Mouse (Mus musculus) heart, embryonic 15.5 days (tissue): ENCODE data around the gene Fnbp1l. TPM values are rescaled to one million over a fixed set of nuclear protein-coding genes. Genes with fewer than 3 reads are reported as not detected.
A peak's percentile ranks its signal among the peaks of the same experiment; 100 is the strongest.

Experiments used
- ATAC-seq: fragments of 200-750 bp; cut with Nextera tagmentation; replicated peaks from 2 replicates; pipeline ENCODE4 v1.8.0; 2017; ENCODE audit warnings: low read depth, moderate TSS enrichment; ENCODE audit not compliant: insufficient number of reproducible peaks, insufficient read depth, low FRiP score
- H3K27ac ChIP-seq: fragments of 300-500 bp; sonication (generic); 2 replicates; pipeline ENCODE4 v1.5.1; 2015; ENCODE audit warnings: mild to moderate bottlenecking, inconsistent platforms
- H3K27me3 ChIP-seq: fragments of 300-500 bp; sonication (generic); 2 replicates; pipeline ENCODE4 v1.6.1; 2015; ENCODE audit warnings: inconsistent platforms
- H3K36me3 ChIP-seq: fragments of 300-500 bp; sonication (generic); 2 replicates; pipeline ENCODE4 v1.6.1; 2015; ENCODE audit warnings: mild to moderate bottlenecking, inconsistent platforms
- H3K4me1 ChIP-seq: fragments of 300-500 bp; sonication (generic); replicated peaks from 2 replicates; pipeline ENCODE4 v1.6.1; 2015; ENCODE audit warnings: inconsistent platforms
- H3K4me2 ChIP-seq: fragments of 300-500 bp; sonication (generic); 2 replicates; pipeline ENCODE4 v1.6.1; 2015; ENCODE audit warnings: inconsistent platforms, mild to moderate bottlenecking, moderate library complexity
- H3K4me3 ChIP-seq: fragments of 300-500 bp; sonication (generic); 2 replicates; pipeline ENCODE4 v1.5.1; 2015; ENCODE audit warnings: mild to moderate bottlenecking, inconsistent platforms
- H3K9ac ChIP-seq: fragments of 300-500 bp; sonication (generic); 2 replicates; pipeline ENCODE4 v1.6.1; 2015; ENCODE audit warnings: mild to moderate bottlenecking, inconsistent platforms
- H3K9me3 ChIP-seq: fragments of 300-500 bp; sonication (generic); replicated peaks from 2 replicates; pipeline ENCODE4 v1.6.1; 2016; ENCODE audit warnings: inconsistent platforms
- WGBS: fragments of 180-500 bp; shearing (Covaris S2); methylation state at CpG from one replicate; pipeline ENCODE4 v1.1.7; 2015; ENCODE audit warnings: mixed read lengths; 5-methylcytosine and 5-hydroxymethylcytosine counted together
- polyA plus RNA-seq: library from polyadenylated mRNA; unstranded; fragments of >200 nt; fragmentation: Nextera tagmentation; extraction: Ambion mirVana; gene quantifications from 2 replicates; pipeline ENCODE4 v1.2.1, GENCODE M21; 2015

The Fnbp1l gene
- polyA plus RNA-seq, 1 experiment from 2014 or later, result 24.1 TPM

DNA sequence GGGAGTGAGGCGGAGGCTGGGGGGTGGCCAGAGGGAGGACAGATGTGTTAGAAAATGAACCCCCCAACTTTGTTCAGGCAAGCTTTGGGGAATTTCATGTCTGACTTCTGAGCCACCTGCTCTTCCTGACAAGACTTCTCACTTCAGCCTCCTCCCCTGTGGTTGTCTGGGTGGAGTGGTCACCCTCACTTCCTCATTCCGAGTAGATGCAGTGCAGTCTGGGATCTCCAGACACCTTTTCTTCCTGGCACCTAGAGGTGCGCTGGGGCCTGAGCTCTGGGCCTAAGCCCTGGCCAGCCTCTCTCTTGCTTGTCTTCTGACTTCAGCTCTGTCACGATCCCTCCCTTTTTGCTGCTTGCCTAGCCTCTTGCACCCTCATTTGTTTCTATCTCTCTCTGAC lies 98.6 kb downstream of the Fnbp1l start:
- Histone ChIP-seq H3K4me1 (peaks cover 28% of the 10 kb centered on the region), H3K4me3 (no peak overlapping the region), H3K27me3 (no peaks in the 10 kb centered on the region), H3K9ac (no peak overlapping the region), H3K27ac (no peak overlapping the region), H3K4me2 (no peak overlapping the region), H3K36me3 (no peaks in the 10 kb centered on the region), H3K9me3 (no peaks in the 10 kb centered on the region)
- WGBS, result 79% methylated on average over 4 of the region's 4 CpGs
- no peak for ATAC-seq

DNA sequence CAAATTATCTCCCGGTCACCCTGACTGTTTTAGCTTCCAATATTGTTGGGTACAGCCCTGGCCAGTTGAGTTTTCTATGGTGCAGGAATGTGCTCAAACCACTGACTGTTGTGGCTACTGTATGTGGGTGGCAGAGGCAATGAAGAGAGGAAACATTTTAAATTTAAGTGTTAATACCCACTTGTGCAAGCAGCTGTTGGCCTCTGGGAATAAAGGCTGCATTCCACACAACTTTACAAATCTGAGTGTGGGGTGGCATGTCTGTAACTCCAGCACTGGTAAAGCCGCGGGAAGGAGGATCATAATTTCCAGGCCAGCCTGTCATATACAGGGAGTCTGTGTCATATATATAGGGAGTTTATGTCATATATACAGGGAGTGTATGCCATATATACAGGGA lies 99.2 kb downstream of the Fnbp1l start:
- Histone ChIP-seq H3K27ac (no peak overlapping the region), H3K4me2 (no peak overlapping the region), H3K4me3 (no peak overlapping the region), H3K36me3 (no peaks in the 10 kb centered on the region), H3K4me1 (peaks cover 33% of the 10 kb centered on the region), H3K27me3 (no peaks in the 10 kb centered on the region), H3K9ac (no peak overlapping the region), H3K9me3 (no peaks in the 10 kb centered on the region)
- ATAC-seq, result no peak
- 83% methylated on average over 3 of the region's 3 CpGs for WGBS

GRCm38 (mm10) chr3:122519082-122519481 lies 100.4 kb downstream of the Fnbp1l start:
- no peak overlapping the region for H3K27ac ChIP-seq
- H3K4me2 ChIP-seq, result no peak overlapping the region
- H3K4me1 ChIP-seq, result peaks cover 38% of the 10 kb centered on the region
- ATAC-seq, result no peak
- 41% methylated on average over 13 of the region's 13 CpGs for WGBS
- H3K9me3 ChIP-seq, result no peaks in the 10 kb centered on the region
- H3K4me3 ChIP-seq, result no peak overlapping the region
- no peaks in the 10 kb centered on the region for H3K36me3 ChIP-seq
- no peak overlapping the region for H3K9ac ChIP-seq
- no peaks in the 10 kb centered on the region for H3K27me3 ChIP-seq

- peak; percentile 34; the same call in 1 of the 2 replicates for ATAC-seq
- Histone ChIP-seq H3K36me3 (no peaks in the 10 kb centered on the region), H3K4me3 (no peak overlapping the region), H3K27me3 (no peaks in the 10 kb centered on the region), H3K4me1 (peaks cover 38% of the 10 kb centered on the region), H3K4me2 (no peak overlapping the region), H3K9me3 (no peaks in the 10 kb centered on the region), H3K9ac (no peak overlapping the region), H3K27ac (no peak overlapping the region)
- WGBS, result 40% methylated on average over 9 of the region's 9 CpGs
These were observed 101.2 kb downstream of the Fnbp1l start for GRCm38 (mm10) chr3:122518231-122518736.

DNA sequence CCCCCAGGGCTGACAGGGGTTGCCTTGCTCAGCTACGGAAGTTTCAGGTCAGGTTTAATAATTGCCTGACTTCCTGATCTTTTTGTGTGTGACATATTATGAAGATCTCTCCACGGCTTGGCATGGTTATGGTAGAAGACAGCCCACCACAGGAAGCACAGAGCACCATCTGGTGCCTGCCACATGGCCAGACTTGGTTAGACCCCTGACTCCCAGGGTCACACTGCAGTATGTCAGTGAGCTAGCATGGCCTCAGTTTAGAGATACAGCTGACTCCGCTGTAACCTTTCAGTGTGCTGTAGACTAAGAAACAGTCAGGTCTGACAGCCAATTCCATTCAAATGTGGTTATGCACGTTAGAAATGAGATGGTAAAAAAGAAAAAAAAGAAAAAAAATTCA lies 101.8 kb downstream of the Fnbp1l start:
- Histone ChIP-seq H3K9ac (no peak overlapping the region), H3K4me1 (peaks cover 38% of the 10 kb centered on the region), H3K27me3 (no peaks in the 10 kb centered on the region), H3K4me2 (no peak overlapping the region), H3K9me3 (no peaks in the 10 kb centered on the region), H3K36me3 (no peaks in the 10 kb centered on the region), H3K4me3 (no peak overlapping the region), H3K27ac (no peak overlapping the region)
- ATAC-seq, result no peak
- WGBS, result 73% methylated on average over 4 of the region's 4 CpGs

DNA sequence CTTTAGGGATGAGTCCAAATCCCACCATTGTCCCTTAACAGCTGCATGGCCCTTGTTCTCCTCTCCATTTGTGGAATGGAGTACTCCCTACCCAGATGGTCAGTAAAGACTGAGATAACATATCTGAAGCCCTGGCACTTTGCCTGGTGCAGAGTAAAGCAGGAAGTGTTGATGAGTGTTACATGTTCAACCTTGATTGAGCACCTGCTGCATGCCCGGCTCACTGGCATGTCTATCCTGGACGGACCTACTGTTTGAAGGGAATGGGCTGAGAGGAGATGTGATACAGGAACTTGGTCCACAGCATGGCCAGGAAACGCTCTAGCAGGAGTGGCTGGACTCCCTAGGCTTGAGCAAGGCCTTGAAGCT lies 103.2 kb downstream of the Fnbp1l start:
- 46% methylated on average over 3 of the region's 3 CpGs for WGBS
- Histone ChIP-seq H3K9ac (no peak overlapping the region), H3K27me3 (no peaks in the 10 kb centered on the region), H3K9me3 (no peaks in the 10 kb centered on the region), H3K4me1 (peaks cover 41% of the 10 kb centered on the region), H3K4me3 (no peak overlapping the region), H3K27ac (no peak overlapping the region), H3K36me3 (no peaks in the 10 kb centered on the region), H3K4me2 (no peak overlapping the region)
- ATAC-seq, result no peak

DNA sequence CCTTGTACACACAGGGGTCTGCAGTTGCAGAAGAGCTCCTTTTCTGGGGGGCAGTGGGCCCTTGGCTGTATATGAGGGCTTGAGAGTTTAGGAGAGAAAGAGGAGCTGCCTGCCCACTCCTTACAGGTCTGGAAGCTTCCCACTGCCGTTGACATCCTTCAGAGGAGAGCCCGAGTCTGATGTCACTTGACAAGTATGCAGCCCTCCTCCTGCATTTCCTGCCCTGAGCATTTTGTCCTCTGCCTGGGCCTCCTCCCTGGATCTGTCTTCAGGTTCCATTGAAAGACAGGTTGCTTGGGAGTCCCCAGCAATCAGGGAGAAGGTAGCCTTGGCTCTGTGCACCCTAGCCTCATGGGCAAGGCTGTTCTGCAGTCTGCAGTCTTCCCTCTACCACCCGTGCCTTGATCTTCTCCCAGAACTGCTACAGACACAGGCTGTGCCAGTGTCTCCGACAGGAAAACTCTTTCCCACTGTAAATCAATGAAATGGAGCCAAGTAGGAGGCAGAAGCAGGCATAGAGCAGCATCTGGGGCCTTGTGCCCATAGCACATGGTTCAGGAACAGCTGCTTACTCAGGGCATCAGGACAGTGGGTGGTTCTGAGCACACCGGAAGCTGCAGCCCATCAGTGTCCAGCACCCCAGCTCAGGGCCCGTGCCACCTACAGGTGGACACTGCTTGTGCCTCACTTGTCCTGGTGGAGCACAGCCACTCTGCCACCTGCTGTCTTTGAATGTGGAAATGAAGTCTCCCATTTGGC lies 103.8 kb downstream of the Fnbp1l start:
- Histone ChIP-seq H3K27ac (no peak overlapping the region), H3K27me3 (no peaks in the 10 kb centered on the region), H3K9me3 (no peaks in the 10 kb centered on the region), H3K9ac (no peak overlapping the region), H3K4me1 (peaks cover 44% of the 10 kb centered on the region), H3K4me3 (no peak overlapping the region), H3K4me2 (no peak overlapping the region), H3K36me3 (no peaks in the 10 kb centered on the region)
- 52% methylated on average over 6 of the region's 6 CpGs for WGBS
- no peak for ATAC-seq

DNA sequence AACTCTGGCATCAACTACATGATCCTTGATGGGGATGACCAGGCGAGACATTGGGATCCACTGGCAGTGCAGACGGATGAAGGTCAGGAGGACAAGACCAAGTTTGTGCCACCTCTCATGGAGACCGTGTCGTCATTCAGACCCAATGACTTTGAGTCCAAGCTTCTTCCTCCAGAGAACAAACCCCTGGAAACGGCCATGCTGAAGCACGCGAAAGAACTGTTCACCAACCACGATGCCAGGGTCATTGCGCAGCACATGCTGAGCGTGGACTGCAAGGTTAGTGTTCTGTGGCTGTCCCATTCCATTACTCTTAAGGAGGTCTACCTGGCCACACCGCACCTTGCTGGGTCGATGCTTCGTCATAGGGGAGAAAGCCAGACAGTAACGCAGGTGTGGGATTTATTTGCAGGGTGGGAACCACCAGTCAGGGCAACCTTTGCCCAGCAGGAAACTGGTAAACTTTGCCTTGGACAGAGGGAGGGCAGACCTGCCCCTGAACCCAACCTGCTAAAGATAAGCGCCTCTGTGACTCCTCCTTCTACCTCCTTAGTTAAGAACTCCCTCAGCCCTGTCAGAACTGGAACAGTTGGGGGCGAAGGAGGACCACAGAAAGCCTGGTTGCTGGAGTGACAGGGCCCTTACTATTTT lies 106.7 kb downstream of the Fnbp1l start:
- ATAC-seq, result no peak
- Histone ChIP-seq H3K36me3 (no peaks in the 10 kb centered on the region), H3K27ac (no peak overlapping the region), H3K4me1 (peaks cover 50% of the 10 kb centered on the region), H3K27me3 (no peaks in the 10 kb centered on the region), H3K4me3 (no peak overlapping the region), H3K9ac (no peak overlapping the region), H3K4me2 (no peak overlapping the region), H3K9me3 (no peaks in the 10 kb centered on the region)
- WGBS, result 90% methylated on average over 16 of the region's 16 CpGs

DNA sequence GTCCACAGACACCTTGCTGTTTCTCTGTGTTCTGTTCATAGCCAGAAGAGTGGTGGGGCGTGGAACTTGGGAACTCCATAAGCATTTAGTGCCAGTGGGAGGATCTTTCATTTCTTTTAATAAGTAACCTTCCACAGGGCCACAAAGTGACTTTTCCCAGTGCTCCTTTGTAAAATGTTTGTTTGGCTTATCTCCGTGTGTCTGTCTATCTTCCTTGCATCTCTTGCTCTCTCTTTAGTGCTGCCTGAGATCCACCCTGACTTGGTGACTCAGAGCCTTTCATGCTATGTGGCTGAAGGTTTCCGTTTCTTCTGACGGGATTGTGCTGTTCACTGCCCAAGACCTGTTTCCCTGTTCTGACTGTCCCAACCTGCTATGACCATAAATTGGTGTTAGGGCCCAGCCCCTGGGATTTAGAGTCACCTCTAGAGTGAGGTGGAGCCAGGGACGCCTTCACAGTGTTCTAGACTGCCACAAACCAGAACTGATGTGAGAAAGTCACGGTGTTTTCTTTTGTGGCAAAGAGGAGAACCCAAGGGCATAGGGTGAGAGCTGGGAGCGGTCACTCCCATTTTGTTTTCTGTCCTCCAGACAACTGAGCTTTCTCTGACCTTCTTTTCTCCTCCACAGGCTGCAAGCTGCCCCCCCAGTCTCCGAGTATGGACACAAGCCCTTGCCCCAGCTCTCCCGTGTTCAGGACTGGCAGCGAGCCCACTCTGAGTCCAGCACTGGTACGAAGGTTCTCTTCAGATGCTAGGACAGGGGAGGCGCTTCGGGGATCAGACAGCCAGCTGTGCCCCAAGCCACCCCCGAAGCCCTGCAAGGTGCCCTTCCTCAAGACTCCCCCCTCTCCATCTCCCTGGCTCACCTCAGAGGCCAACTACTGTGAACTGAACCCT lies 107.5 kb downstream of the Fnbp1l start:
- no peak overlapping the region for H3K4me2 ChIP-seq
- H3K9me3 ChIP-seq, result no peaks in the 10 kb centered on the region
- no peak overlapping the region for H3K27ac ChIP-seq
- ATAC-seq, result no peak
- H3K36me3 ChIP-seq, result no peaks in the 10 kb centered on the region
- no peak overlapping the region for H3K4me3 ChIP-seq
- no peak overlapping the region for H3K9ac ChIP-seq
- H3K4me1 ChIP-seq, result peaks cover 42% of the 10 kb centered on the region
- 68% methylated on average over 14 of the region's 14 CpGs for WGBS
- H3K27me3 ChIP-seq, result no peaks in the 10 kb centered on the region

GRCm38 (mm10) chr3:122510932-122511331 lies 108.6 kb downstream of the Fnbp1l start:
- H3K4me2 ChIP-seq, result no peak overlapping the region
- ATAC-seq, result no peak
- H3K4me3 ChIP-seq, result no peak overlapping the region
- no peaks in the 10 kb centered on the region for H3K9me3 ChIP-seq
- no peaks in the 10 kb centered on the region for H3K36me3 ChIP-seq
- H3K4me1 ChIP-seq, result peaks cover 37% of the 10 kb centered on the region
- no peak overlapping the region for H3K27ac ChIP-seq
- no peak overlapping the region for H3K9ac ChIP-seq
- H3K27me3 ChIP-seq, result no peaks in the 10 kb centered on the region
- 69% methylated on average over 10 of the region's 10 CpGs for WGBS

DNA sequence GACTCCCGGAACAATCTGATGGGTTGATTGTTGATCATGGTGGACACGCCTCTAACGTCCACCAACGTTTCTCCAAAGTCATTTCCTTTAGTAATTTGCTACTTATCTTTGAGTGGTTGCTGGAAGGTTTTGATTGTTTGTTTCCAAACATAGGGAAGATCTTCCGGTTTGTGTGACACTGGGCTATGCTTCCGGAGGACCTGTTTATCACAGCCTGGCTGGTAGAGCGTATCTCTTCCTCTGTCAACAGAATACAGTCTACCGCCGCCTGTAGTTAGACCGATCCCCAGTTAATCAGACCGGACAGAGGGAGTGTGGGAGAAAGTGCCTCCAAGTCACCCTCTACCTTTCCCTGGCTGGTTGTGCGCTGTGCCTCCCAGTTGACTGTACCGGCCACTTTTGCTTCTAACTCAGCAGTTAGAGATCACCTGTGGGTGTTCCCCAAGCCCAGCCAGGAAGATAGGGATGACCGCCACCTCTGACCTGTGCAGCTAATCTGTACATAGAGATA lies 109.2 kb downstream of the Fnbp1l start:
- WGBS, result 63% methylated on average over 14 of the region's 14 CpGs
- no peak overlapping the region for H3K4me2 ChIP-seq

More for the DNA sequence above, 109.2 kb downstream of the Fnbp1l start:
- H3K4me1 ChIP-seq, result peaks cover 30% of the 10 kb centered on the region
- H3K36me3 ChIP-seq, result no peaks in the 10 kb centered on the region
- H3K4me3 ChIP-seq, result no peak overlapping the region
- no peak for ATAC-seq
- H3K27me3 ChIP-seq, result no peaks in the 10 kb centered on the region
- no peak overlapping the region for H3K9ac ChIP-seq
- no peaks in the 10 kb centered on the region for H3K9me3 ChIP-seq
- H3K27ac ChIP-seq, result no peak overlapping the region
